Mouse (Mus musculus): Measurements from ENCODE around the gene Gpr85. TPM values are rescaled to one million over a fixed set of nuclear protein-coding genes. Genes with fewer than 3 reads are reported as not detected.
A peak's percentile ranks its signal among the peaks of the same experiment; 100 is the strongest.

Gpr85 gene
- polyA plus RNA-seq, 1 experiment from 2014 or later, result 113 TPM

DNA sequence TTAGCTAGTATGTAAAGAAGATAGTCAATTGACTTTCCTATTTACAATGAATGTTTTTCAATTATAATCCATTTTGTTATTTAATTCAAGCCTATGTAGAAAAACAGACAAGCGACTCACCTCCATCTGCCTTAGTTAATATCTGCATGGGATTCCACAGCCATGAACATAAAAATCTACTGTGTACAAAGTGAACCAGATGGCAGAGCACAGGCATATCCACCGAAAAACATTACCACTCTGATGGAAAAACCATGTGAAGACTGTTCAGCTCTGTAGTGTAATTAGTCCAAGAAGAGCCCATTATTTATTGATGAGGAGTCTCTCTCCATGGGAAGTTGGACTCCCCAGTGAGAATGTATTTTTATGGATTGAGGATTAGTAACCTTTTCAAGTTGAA is 7.0 kb downstream of the Gpr85 start:
- Histone ChIP-seq H3K27me3 (ENCODE audit: control insufficient read depth, insufficient read depth, low read length) (no peaks in the 10 kb centered on the region), H3K4me3 (replicated peaks; ENCODE audit: low read length) (no peak overlapping the region), H3K9ac (no peak overlapping the region), H3K27ac (no peak overlapping the region), H3K4me2 (replicated peaks) (peak overlapping the region; percentile 40), H3K9me3 (ENCODE audit: control insufficient read depth, low read length) (no peaks in the 10 kb centered on the region), H3K36me3 (replicated peaks; ENCODE audit: control insufficient read depth, insufficient read depth) (peaks cover 22% of the 10 kb centered on the region; the same call in 1 of the 2 replicates), H3K4me1 (replicated peaks; ENCODE audit: control insufficient read depth, insufficient read depth, low read length) (peaks cover 22% of the 10 kb centered on the region)
- WGBS, result 54% methylated on average over 2 of the region's 2 CpGs
- no peak for DNase-seq (ENCODE audit: low spot score)
- ATAC-seq (ENCODE audit: low FRiP score), result no peak

DNA sequence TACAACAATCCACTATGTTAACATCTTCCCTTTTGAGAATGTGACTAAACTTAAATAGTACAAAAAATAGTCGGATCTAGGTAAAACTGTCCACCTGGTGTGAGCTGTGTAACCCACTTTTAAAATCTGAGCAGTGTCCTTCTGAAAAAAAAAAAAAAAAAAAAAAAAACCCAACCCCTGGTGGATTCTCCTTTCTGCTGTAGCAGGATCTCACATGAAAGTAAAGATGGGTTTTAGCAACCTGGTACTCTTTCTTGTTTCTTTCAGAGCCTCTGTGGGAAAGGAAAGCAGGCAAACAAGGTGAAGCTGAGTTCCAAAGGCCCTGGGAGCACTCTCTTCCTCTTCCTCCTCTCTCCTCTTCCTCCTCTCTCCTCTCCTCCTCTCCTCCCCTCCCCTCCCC is 10.9 kb downstream of the Gpr85 start:
- no peak overlapping the region for H3K27ac ChIP-seq
- 75% methylated on average over 1 of the region's 1 CpGs for WGBS
- H3K27me3 ChIP-seq (ENCODE audit: control insufficient read depth, insufficient read depth, low read length), result no peaks in the 10 kb centered on the region
- H3K9me3 ChIP-seq (ENCODE audit: control insufficient read depth, low read length), result no peaks in the 10 kb centered on the region
- no peak overlapping the region for H3K9ac ChIP-seq
- DNase-seq (ENCODE audit: low spot score) (no peak), ATAC-seq (ENCODE audit: low FRiP score) (no peak)
- H3K4me3 ChIP-seq (replicated peaks; ENCODE audit: low read length), result no peak overlapping the region
- peaks cover 18% of the 10 kb centered on the region; the same call in 1 of the 2 replicates for H3K36me3 ChIP-seq (replicated peaks; ENCODE audit: control insufficient read depth, insufficient read depth)
- no peak overlapping the region for H3K4me2 ChIP-seq (replicated peaks)
- peaks cover 15% of the 10 kb centered on the region for H3K4me1 ChIP-seq (replicated peaks; ENCODE audit: control insufficient read depth, insufficient read depth, low read length)

DNA sequence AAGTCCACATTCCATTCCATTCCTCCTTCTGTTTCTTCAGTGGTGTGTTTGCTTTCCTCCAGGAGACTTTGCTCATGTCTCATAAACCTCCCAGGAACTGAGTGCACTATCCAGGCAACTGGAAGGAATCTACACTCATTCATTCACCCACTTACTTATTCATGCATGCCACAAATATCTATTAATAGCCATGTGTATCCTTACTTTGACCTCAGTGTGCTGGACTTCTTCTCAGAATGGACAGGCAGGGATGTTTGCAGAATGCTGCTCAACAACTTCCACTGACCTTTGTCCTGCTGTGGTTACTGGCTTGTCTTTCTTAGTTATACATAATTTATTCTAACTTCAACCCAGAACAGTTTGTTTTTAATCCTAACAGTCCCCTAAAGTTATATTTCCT is 23.1 kb downstream of the Gpr85 start:
- Histone ChIP-seq H3K27me3 (ENCODE audit: control insufficient read depth, insufficient read depth, low read length) (no peaks in the 10 kb centered on the region), H3K36me3 (replicated peaks; ENCODE audit: control insufficient read depth, insufficient read depth) (no peaks in the 10 kb centered on the region), H3K4me2 (replicated peaks) (no peak overlapping the region), H3K9me3 (ENCODE audit: control insufficient read depth, low read length) (no peaks in the 10 kb centered on the region), H3K27ac (no peak overlapping the region), H3K9ac (no peak overlapping the region), H3K4me3 (replicated peaks; ENCODE audit: low read length) (no peak overlapping the region), H3K4me1 (replicated peaks; ENCODE audit: control insufficient read depth, insufficient read depth, low read length) (no peaks in the 10 kb centered on the region)
- ATAC-seq (ENCODE audit: low FRiP score) (no peak), DNase-seq (ENCODE audit: low spot score) (no peak)

DNA sequence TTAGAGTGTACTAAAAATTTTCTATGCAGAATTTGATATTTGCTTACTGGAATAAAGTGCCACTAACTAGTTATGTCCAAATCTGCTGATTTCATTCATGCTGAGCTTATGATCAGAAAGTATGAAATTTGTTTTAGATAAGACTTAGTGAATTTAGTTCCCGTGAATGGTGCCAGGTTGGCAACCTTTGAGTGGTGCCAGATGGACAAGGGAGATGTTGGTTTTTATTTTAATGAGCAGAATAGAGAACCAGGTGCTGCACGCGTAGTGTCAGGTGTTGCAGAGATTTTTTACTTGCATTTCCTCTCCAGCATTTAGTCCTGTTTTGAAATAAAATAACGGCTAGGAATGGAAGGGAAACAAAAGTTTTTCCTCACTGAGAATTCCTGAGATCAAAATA is 27.6 kb downstream of the Gpr85 start:
- no peak for ATAC-seq (ENCODE audit: low FRiP score)
- Histone ChIP-seq H3K27ac (no peak overlapping the region), H3K9ac (no peak overlapping the region), H3K36me3 (replicated peaks; ENCODE audit: control insufficient read depth, insufficient read depth) (no peaks in the 10 kb centered on the region), H3K27me3 (ENCODE audit: control insufficient read depth, insufficient read depth, low read length) (no peaks in the 10 kb centered on the region), H3K4me2 (replicated peaks) (no peak overlapping the region), H3K4me1 (replicated peaks; ENCODE audit: control insufficient read depth, insufficient read depth, low read length) (no peaks in the 10 kb centered on the region), H3K4me3 (replicated peaks; ENCODE audit: low read length) (no peak overlapping the region), H3K9me3 (ENCODE audit: control insufficient read depth, low read length) (no peaks in the 10 kb centered on the region)
- no peak for DNase-seq (ENCODE audit: low spot score)
- WGBS, result 88% methylated on average over 4 of the region's 4 CpGs

DNA sequence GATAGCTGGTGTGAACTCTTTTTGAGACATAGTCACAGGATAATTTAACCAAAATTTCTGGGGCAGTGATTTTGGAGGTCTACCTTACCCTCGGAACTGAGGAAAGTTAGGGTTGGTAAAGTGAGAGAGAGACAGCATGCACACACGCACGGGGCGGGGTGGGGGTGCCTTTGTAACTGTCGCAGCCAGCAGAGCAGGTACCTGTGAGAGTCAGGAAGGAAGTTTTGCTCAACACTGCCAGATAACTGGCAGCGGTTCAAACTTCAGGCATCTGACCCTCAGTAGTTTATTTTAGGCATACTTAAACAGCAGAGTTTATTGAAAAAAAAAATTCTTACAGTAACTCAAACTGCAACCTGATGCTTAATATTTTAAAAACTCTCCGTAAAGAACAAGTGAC is 39.7 kb downstream of the Gpr85 start:
- Histone ChIP-seq H3K4me3 (replicated peaks; ENCODE audit: low read length) (no peak overlapping the region), H3K4me2 (replicated peaks) (no peak overlapping the region), H3K27me3 (ENCODE audit: control insufficient read depth, insufficient read depth, low read length) (no peaks in the 10 kb centered on the region), H3K27ac (no peak overlapping the region), H3K36me3 (replicated peaks; ENCODE audit: control insufficient read depth, insufficient read depth) (no peaks in the 10 kb centered on the region), H3K9me3 (ENCODE audit: control insufficient read depth, low read length) (no peaks in the 10 kb centered on the region), H3K9ac (no peak overlapping the region), H3K4me1 (replicated peaks; ENCODE audit: control insufficient read depth, insufficient read depth, low read length) (no peaks in the 10 kb centered on the region)
- 73% methylated on average over 7 of the region's 7 CpGs for WGBS
- no peak for DNase-seq (ENCODE audit: low spot score)
- ATAC-seq (ENCODE audit: low FRiP score), result no peak

DNA sequence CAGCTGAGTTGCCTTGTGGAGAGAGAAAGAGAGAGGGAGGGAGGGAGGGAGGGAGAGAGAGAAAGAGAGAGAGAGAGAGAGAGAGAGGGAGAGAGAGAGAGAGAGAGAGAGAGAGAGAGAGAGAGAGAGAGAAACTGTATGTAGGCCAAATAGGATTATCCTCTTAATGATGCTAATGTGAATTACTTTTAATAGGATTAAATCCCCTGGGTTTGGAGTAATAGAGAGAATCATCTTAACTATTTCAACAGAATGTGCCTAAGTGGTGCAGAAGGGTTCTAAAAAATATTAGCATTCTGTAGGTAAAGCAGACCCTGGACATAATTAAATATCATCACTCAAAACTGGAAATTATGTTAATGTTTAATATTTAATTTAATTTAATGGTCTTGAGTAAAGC is 42.4 kb downstream of the Gpr85 start:
- H3K4me2 ChIP-seq (replicated peaks), result no peak overlapping the region
- no peaks in the 10 kb centered on the region for H3K9me3 ChIP-seq (ENCODE audit: control insufficient read depth, low read length)
- H3K4me3 ChIP-seq (replicated peaks; ENCODE audit: low read length), result no peak overlapping the region
- H3K4me1 ChIP-seq (replicated peaks; ENCODE audit: control insufficient read depth, insufficient read depth, low read length), result no peaks in the 10 kb centered on the region
- ATAC-seq (ENCODE audit: low FRiP score) (no peak), DNase-seq (ENCODE audit: low spot score) (no peak)
- H3K27ac ChIP-seq, result no peak overlapping the region
- no peaks in the 10 kb centered on the region for H3K27me3 ChIP-seq (ENCODE audit: control insufficient read depth, insufficient read depth, low read length)
- H3K36me3 ChIP-seq (replicated peaks; ENCODE audit: control insufficient read depth, insufficient read depth), result no peaks in the 10 kb centered on the region
- no peak overlapping the region for H3K9ac ChIP-seq

Other genes starting within 250 kb of the Gpr85 start
- gene Tmem168, start 231.8 kb downstream of the Gpr85 start, polyA plus RNA-seq (2014; fragmentation: Nextera tagmentation; extraction: Ambion mirVana), result 25.8 and 26.0 TPM in 2 replicates
- 25.0 and 28.5 TPM in 2 replicates for gene Bmt2, start 162.0 kb downstream of the Gpr85 start, polyA plus RNA-seq (2014; fragmentation: Nextera tagmentation; extraction: Ambion mirVana)
- gene 2610001J05Rik, start 31.6 kb upstream of the Gpr85 start, polyA plus RNA-seq (2014; fragmentation: Nextera tagmentation; extraction: Ambion mirVana), result 59.8 and 65.4 TPM in 2 replicates